Mouse (Mus musculus): ENCODE measurements around the gene Taf3. TPM values are rescaled to one million over a fixed set of nuclear protein-coding genes. Genes with fewer than 3 reads are reported as not detected.

Taf3 gene
- polyA plus RNA-seq, 1 experiment from 2014 or later: 11.9 TPM

DNA sequence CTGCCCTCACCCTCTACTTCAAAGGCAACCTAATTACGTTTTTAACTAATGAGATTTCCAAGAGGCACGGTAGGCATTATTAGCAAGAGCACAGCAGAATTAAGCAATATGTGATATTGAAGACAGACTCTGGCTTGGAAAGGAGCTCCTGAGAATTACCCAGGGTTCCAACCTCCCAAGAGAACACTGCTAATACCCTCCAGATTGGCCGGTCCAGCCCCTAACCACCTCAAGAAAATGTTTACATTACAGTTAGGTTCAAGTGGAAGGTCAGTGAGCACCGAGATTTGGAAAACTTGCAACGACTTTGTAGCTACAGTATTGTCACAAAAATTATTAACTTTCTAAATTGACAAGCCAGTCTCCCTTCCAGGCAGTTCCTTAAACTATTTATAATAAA is 66.0 kb downstream of the Taf3 start:
- H3K4me3 ChIP-seq (ENCODE audit: low read depth, low read length): no peak overlapping the region
- WGBS (ENCODE audit: insufficient replicate concordance): 27% methylated on average over 5 of the region's 5 CpGs
- H3K9ac ChIP-seq (ENCODE audit: low read depth, low read length): no peak overlapping the region
- H3K27ac ChIP-seq (ENCODE audit: low read depth, low read length): no peak overlapping the region
- H3K4me2 ChIP-seq: no peak overlapping the region
- no peaks in the 10 kb centered on the region for H3K27me3 ChIP-seq (ENCODE audit: control insufficient read depth, insufficient read depth, low read length)
- no peak for ATAC-seq (replicated peaks; ENCODE audit: insufficient number of reproducible peaks, low FRiP score, low TSS enrichment)
- H3K36me3 ChIP-seq (ENCODE audit: control insufficient read depth, insufficient read depth, low read length): no peaks in the 10 kb centered on the region
- peaks cover 9% of the 10 kb centered on the region; the same call in 1 of the 2 replicates for H3K4me1 ChIP-seq (ENCODE audit: control insufficient read depth, insufficient read depth, low read length)
- no peaks in the 10 kb centered on the region for H3K9me3 ChIP-seq (replicated peaks; ENCODE audit: control insufficient read depth, low read length)

DNA sequence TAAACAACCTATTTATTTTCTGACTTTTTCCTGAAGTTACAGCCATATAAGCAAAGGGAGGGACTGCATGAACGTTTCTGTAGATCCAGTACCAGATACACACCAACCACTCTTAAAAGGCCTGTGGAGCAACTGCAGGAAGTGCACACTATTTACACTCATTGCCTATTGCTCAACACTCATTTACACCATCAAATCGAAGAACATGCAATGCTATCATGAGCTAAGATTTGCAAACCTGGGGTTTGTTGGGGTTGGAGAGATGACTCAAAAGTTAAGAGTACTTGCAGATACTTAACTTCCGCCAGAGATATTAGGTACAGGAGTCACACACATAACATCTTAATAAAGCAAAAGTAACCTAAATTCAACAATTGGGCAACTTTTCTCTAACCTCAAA is 76.5 kb downstream of the Taf3 start:
- Histone ChIP-seq H3K27me3 (ENCODE audit: control insufficient read depth, insufficient read depth, low read length) (no peaks in the 10 kb centered on the region), H3K9ac (ENCODE audit: low read depth, low read length) (no peak overlapping the region), H3K9me3 (replicated peaks; ENCODE audit: control insufficient read depth, low read length) (no peaks in the 10 kb centered on the region), H3K27ac (ENCODE audit: low read depth, low read length) (no peak overlapping the region), H3K4me3 (ENCODE audit: low read depth, low read length) (no peak overlapping the region), H3K4me1 (ENCODE audit: control insufficient read depth, insufficient read depth, low read length) (peaks cover 24% of the 10 kb centered on the region), H3K4me2 (no peak overlapping the region), H3K36me3 (ENCODE audit: control insufficient read depth, insufficient read depth, low read length) (no peaks in the 10 kb centered on the region)
- 73% methylated on average over 3 of the region's 3 CpGs for WGBS (ENCODE audit: insufficient replicate concordance)
- no peak for ATAC-seq (replicated peaks; ENCODE audit: insufficient number of reproducible peaks, low FRiP score, low TSS enrichment)

DNA sequence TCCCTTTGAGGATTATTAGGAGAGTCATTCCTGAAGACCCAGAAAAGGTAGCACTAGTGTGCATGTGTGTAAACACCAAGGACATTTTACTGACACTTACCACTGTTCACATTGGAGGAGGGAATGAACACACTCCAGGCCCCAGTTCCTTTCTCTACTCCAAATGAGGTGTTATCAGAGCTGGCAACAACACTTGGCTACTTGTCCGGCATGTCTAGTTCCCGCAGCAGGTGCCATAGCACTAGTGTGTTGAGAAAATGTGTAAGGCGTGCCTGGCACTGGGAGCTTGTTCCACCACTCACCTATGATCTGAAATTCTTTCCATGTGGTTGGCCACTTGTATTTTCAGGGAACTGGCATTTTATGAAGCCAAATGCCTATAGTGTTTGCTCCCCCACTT is 77.8 kb downstream of the Taf3 start:
- ATAC-seq (replicated peaks; ENCODE audit: insufficient number of reproducible peaks, low FRiP score, low TSS enrichment): 0 out of 2 replicates have a peak, but pooled peaks have one; percentile 23
- Histone ChIP-seq H3K9ac (ENCODE audit: low read depth, low read length) (no peak overlapping the region), H3K4me2 (no peak overlapping the region), H3K4me1 (ENCODE audit: control insufficient read depth, insufficient read depth, low read length) (peaks cover 28% of the 10 kb centered on the region), H3K36me3 (ENCODE audit: control insufficient read depth, insufficient read depth, low read length) (no peaks in the 10 kb centered on the region), H3K4me3 (ENCODE audit: low read depth, low read length) (no peak overlapping the region), H3K27me3 (ENCODE audit: control insufficient read depth, insufficient read depth, low read length) (no peaks in the 10 kb centered on the region), H3K9me3 (replicated peaks; ENCODE audit: control insufficient read depth, low read length) (no peaks in the 10 kb centered on the region), H3K27ac (ENCODE audit: low read depth, low read length) (peak overlapping the region; percentile 64)
- 44% methylated on average over 3 of the region's 3 CpGs for WGBS (ENCODE audit: insufficient replicate concordance)

DNA sequence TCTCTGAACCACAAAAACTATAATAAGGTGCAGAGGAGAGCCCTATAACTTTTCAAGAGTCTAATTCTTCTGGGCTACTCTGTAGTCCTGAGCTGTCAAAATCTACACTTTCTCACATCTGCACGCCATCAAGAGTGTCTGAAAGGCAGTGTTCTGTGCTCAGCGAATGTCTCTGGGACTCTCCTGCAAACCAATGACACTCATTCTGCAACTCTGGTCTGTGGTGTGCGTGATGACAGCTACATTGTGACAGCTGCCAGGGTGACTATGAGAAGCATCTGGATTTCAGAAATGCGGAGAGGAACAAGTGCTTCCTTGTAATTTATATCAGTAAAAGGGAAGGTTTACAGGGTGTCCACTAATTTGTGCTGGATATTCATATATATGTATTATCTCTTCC is 78.2 kb downstream of the Taf3 start:
- Histone ChIP-seq H3K36me3 (ENCODE audit: control insufficient read depth, insufficient read depth, low read length) (no peaks in the 10 kb centered on the region), H3K9me3 (replicated peaks; ENCODE audit: control insufficient read depth, low read length) (no peaks in the 10 kb centered on the region), H3K4me1 (ENCODE audit: control insufficient read depth, insufficient read depth, low read length) (peaks cover 28% of the 10 kb centered on the region), H3K27ac (ENCODE audit: low read depth, low read length) (peak overlapping the region; percentile 64), H3K4me2 (peak overlapping the region; percentile 17), H3K27me3 (ENCODE audit: control insufficient read depth, insufficient read depth, low read length) (no peaks in the 10 kb centered on the region), H3K4me3 (ENCODE audit: low read depth, low read length) (no peak overlapping the region), H3K9ac (ENCODE audit: low read depth, low read length) (no peak overlapping the region)
- ATAC-seq (replicated peaks; ENCODE audit: insufficient number of reproducible peaks, low FRiP score, low TSS enrichment): 0 out of 2 replicates have a peak, but pooled peaks have one; percentile 66
- WGBS (ENCODE audit: insufficient replicate concordance): 22% methylated on average over 4 of the region's 4 CpGs

DNA sequence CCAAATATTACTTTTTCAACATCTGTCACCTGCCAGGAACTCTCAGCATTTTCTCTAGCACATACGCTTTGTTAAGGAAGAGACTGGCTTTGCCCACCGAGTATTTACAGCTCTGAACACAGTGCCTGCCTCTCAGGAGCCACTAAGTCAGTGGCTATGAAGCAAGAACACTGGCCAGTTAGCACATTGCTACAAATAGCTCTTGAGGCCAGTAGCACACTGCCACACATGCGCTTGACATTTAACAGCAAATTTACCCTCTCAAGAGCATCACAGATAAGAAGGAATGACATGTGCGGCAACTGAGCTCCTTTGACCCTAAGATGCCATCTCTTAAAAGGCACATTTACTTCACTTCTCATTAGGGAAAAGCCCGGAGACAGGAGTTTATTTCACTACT is 78.7 kb downstream of the Taf3 start:
- H3K9ac ChIP-seq (ENCODE audit: low read depth, low read length): no peak overlapping the region
- H3K4me3 ChIP-seq (ENCODE audit: low read depth, low read length): no peak overlapping the region
- H3K9me3 ChIP-seq (replicated peaks; ENCODE audit: control insufficient read depth, low read length): no peaks in the 10 kb centered on the region
- H3K27me3 ChIP-seq (ENCODE audit: control insufficient read depth, insufficient read depth, low read length): no peaks in the 10 kb centered on the region
- H3K4me2 ChIP-seq: peak overlapping the region; percentile 17
- WGBS (ENCODE audit: insufficient replicate concordance): 37% methylated on average over 5 of the region's 5 CpGs
- no peaks in the 10 kb centered on the region for H3K36me3 ChIP-seq (ENCODE audit: control insufficient read depth, insufficient read depth, low read length)
- peak overlapping the region; percentile 64; the same call in 1 of the 2 replicates for H3K27ac ChIP-seq (ENCODE audit: low read depth, low read length)
- H3K4me1 ChIP-seq (ENCODE audit: control insufficient read depth, insufficient read depth, low read length): peaks cover 28% of the 10 kb centered on the region
- 0 out of 2 replicates have a peak, but pooled peaks have one; percentile 53 for ATAC-seq (replicated peaks; ENCODE audit: insufficient number of reproducible peaks, low FRiP score, low TSS enrichment)

DNA sequence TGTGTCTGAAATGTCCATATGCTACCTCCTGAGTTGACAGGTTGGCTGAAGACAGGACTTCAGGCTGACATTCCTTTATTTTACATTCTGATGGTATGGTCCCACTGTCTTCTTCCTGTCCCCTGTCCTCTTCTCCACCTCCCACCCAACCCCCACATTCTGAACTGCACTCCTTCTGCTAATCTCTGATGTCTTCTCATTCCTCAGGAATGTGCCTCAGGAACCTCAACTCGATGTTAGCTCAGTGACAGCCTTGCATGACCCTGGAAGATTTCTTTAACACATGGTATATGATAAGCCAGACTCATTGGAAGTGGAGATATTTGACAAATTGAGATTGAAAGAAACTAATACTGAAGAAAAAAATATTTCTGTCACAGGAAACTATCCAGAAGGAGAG is 81.8 kb downstream of the Taf3 start:
- H3K27me3 ChIP-seq (ENCODE audit: control insufficient read depth, insufficient read depth, low read length): no peaks in the 10 kb centered on the region
- WGBS (ENCODE audit: insufficient replicate concordance): 4% methylated on average over 1 of the region's 1 CpGs

DNA sequence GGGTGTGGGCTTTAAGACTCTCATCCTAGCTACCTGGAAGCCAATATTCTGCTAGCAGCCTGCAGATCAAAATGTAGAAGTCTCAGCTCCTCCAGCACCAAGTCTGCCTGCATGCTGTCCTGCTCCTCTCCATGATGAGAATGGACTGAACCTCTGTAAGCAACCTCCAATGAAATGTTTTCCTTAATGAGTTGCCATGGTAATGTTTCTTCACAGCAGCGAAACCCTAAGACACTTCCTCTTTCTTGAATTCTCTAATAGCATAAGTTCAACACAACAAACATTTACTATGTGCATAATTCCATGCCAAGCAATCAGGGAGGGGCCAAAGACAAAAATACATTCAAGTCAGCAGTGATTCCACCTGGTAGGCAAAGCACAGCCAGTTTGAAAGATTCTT is 82.8 kb downstream of the Taf3 start:
- WGBS (ENCODE audit: insufficient replicate concordance): 88% methylated on average over 1 of the region's 1 CpGs

More for the DNA sequence above, 81.8 kb downstream of the Taf3 start:
- Histone ChIP-seq H3K27ac (ENCODE audit: low read depth, low read length) (no peak overlapping the region), H3K4me3 (ENCODE audit: low read depth, low read length) (no peak overlapping the region), H3K36me3 (ENCODE audit: control insufficient read depth, insufficient read depth, low read length) (no peaks in the 10 kb centered on the region), H3K4me1 (ENCODE audit: control insufficient read depth, insufficient read depth, low read length) (peaks cover 25% of the 10 kb centered on the region), H3K4me2 (no peak overlapping the region), H3K9ac (ENCODE audit: low read depth, low read length) (no peak overlapping the region), H3K9me3 (replicated peaks; ENCODE audit: control insufficient read depth, low read length) (no peaks in the 10 kb centered on the region)
- ATAC-seq (replicated peaks; ENCODE audit: insufficient number of reproducible peaks, low FRiP score, low TSS enrichment): no peak

DNA sequence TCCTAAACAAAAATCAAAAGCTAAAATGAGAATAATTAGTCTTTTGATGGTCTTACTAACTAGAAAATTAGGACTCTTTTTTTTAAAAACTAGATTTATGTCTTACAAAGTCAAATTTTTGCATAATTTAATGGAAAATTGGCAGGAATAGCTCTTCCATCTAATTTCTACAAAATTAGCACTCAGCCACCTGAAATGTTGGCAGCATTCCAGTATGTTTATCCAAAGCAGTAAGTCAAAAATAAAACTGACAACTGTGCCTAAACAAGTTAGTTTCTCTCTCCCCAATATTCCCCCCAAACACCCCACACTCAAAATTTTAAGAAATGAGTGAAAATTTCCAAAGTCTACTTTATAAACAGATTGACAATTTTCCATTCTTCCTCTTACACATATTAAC is 85.5 kb downstream of the Taf3 start:
- H3K27me3 ChIP-seq (ENCODE audit: control insufficient read depth, insufficient read depth, low read length): no peaks in the 10 kb centered on the region

More for the DNA sequence above, 82.8 kb downstream of the Taf3 start:
- Histone ChIP-seq H3K9me3 (replicated peaks; ENCODE audit: control insufficient read depth, low read length) (no peaks in the 10 kb centered on the region), H3K36me3 (ENCODE audit: control insufficient read depth, insufficient read depth, low read length) (no peaks in the 10 kb centered on the region), H3K9ac (ENCODE audit: low read depth, low read length) (no peak overlapping the region), H3K27me3 (ENCODE audit: control insufficient read depth, insufficient read depth, low read length) (no peaks in the 10 kb centered on the region), H3K4me2 (no peak overlapping the region), H3K27ac (ENCODE audit: low read depth, low read length) (no peak overlapping the region), H3K4me1 (ENCODE audit: control insufficient read depth, insufficient read depth, low read length) (peaks cover 19% of the 10 kb centered on the region), H3K4me3 (ENCODE audit: low read depth, low read length) (no peak overlapping the region)
- no peak for ATAC-seq (replicated peaks; ENCODE audit: insufficient number of reproducible peaks, low FRiP score, low TSS enrichment)

DNA sequence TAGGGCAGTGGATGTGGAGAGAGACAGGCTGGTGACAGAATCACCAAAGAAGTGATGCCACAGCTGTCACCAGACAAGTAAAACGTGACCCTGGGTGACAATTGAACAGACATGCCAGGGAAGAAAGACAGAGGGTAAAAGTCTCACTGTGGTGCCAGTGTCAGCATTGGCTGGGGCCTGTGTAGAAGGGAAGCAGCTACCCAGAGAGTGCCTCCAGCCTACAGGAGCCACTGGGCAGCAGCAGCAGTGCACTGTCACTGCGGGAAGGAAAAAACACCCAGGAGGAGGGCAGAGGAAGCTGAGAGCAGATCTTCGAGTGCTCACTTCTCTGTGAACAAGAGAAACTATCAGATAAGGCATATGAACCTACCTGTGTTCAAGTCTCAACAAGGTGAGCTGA is 86.7 kb downstream of the Taf3 start:
- Histone ChIP-seq H3K9ac (ENCODE audit: low read depth, low read length) (no peak overlapping the region), H3K4me2 (no peak overlapping the region), H3K9me3 (replicated peaks; ENCODE audit: control insufficient read depth, low read length) (no peaks in the 10 kb centered on the region), H3K4me3 (ENCODE audit: low read depth, low read length) (no peak overlapping the region), H3K36me3 (ENCODE audit: control insufficient read depth, insufficient read depth, low read length) (no peaks in the 10 kb centered on the region), H3K27me3 (ENCODE audit: control insufficient read depth, insufficient read depth, low read length) (no peaks in the 10 kb centered on the region), H3K4me1 (ENCODE audit: control insufficient read depth, insufficient read depth, low read length) (peaks cover 8% of the 10 kb centered on the region; the same call in 1 of the 2 replicates), H3K27ac (ENCODE audit: low read depth, low read length) (no peak overlapping the region)
- 45% methylated on average over 3 of the region's 3 CpGs for WGBS (ENCODE audit: insufficient replicate concordance)
- no peak for ATAC-seq (replicated peaks; ENCODE audit: insufficient number of reproducible peaks, low FRiP score, low TSS enrichment)

More for the DNA sequence above, 85.5 kb downstream of the Taf3 start:
- Histone ChIP-seq H3K4me1 (ENCODE audit: control insufficient read depth, insufficient read depth, low read length) (peaks cover 9% of the 10 kb centered on the region; the same call in 1 of the 2 replicates), H3K4me3 (ENCODE audit: low read depth, low read length) (no peak overlapping the region), H3K9ac (ENCODE audit: low read depth, low read length) (no peak overlapping the region), H3K36me3 (ENCODE audit: control insufficient read depth, insufficient read depth, low read length) (no peaks in the 10 kb centered on the region), H3K27ac (ENCODE audit: low read depth, low read length) (no peak overlapping the region), H3K9me3 (replicated peaks; ENCODE audit: control insufficient read depth, low read length) (no peaks in the 10 kb centered on the region), H3K4me2 (no peak overlapping the region)
- ATAC-seq (replicated peaks; ENCODE audit: insufficient number of reproducible peaks, low FRiP score, low TSS enrichment): no peak
